Mouse (Mus musculus) monocyte, adult 5-6 weeks (primary cell): ENCODE measurements at regions not wholly inside any gene's neighbourhood (a gene's known extent, or its start where the extent isn't known, plus 50 kb on each side); places are given as distances from the start of the nearest gene placed in this dataset.
"Not testable (repeated sequence)": the region's sequence is repeated elsewhere in the genome, so short reads cannot be mapped to it uniquely, and the experiment has no call there.

Experiments
- ATAC-seq: fragments of 153-309, 156-312 bp; replicated peaks from 2 replicates; pipeline ENCODE4 v1.8.0; 2017; ENCODE audit warnings: mild to moderate bottlenecking; ENCODE audit not compliant: low TSS enrichment, insufficient number of reproducible peaks, severe bottlenecking, poor library complexity, low FRiP score

GRCm38 (mm10) chr5:59831836-59832235 is 1976.8 kb upstream of the G6pd2 start:
- ATAC-seq, result no peak

- no peak for ATAC-seq
Measured at GRCm38 (mm10) chr5:59845745-59846144, 1962.9 kb upstream of the G6pd2 start.

GRCm38 (mm10) chr5:59847643-59848042 is 1961.0 kb upstream of the G6pd2 start:
- no peak for ATAC-seq

- ATAC-seq, result no peak
Measured at GRCm38 (mm10) chr5:59893952-59894724, 1914.5 kb upstream of the G6pd2 start.

- no peak for ATAC-seq
Measured at GRCm38 (mm10) chr5:59921910-59922309, 1886.7 kb upstream of the G6pd2 start.

GRCm38 (mm10) chr5:59940861-59941260 is 1867.8 kb upstream of the G6pd2 start:
- no peak for ATAC-seq

- ATAC-seq, result no peak
Measured at GRCm38 (mm10) chr5:59945761-59946160, 1862.9 kb upstream of the G6pd2 start.

- no peak for ATAC-seq
Measured at GRCm38 (mm10) chr5:59947831-59948568, 1860.6 kb upstream of the G6pd2 start.

- not testable (repeated sequence) for ATAC-seq
Measured at GRCm38 (mm10) chr5:59956240-59956639, 1852.4 kb upstream of the G6pd2 start.

- ATAC-seq, result no peak
Measured at GRCm38 (mm10) chr5:59996698-59997097, 1811.9 kb upstream of the G6pd2 start.

GRCm38 (mm10) chr5:60042603-60043175 is 1765.9 kb upstream of the G6pd2 start:
- peak; percentile 100 for ATAC-seq

GRCm38 (mm10) chr5:60049053-60049452 is 1759.6 kb upstream of the G6pd2 start:
- ATAC-seq, result no peak

- ATAC-seq, result no peak
Measured at GRCm38 (mm10) chr5:60061178-60061577, 1747.4 kb upstream of the G6pd2 start.
